Mouse (Mus musculus) midbrain, embryonic 12.5 days (tissue): Measurements from ENCODE around the gene Xrn2. TPM values are rescaled to one million over a fixed set of nuclear protein-coding genes. Genes with fewer than 3 reads are reported as not detected.
"Not testable (repeated sequence)": the region's sequence is repeated elsewhere in the genome, so short reads cannot be mapped to it uniquely, and the experiment has no call there.

Experiments
- ATAC-seq: fragments of 200-750 bp; cut with Nextera tagmentation; 2 replicates; pipeline ENCODE4 v1.8.0; 2017; ENCODE audit warnings: low read depth, moderate TSS enrichment, moderate library complexity; ENCODE audit not compliant: low FRiP score
- H3K27ac ChIP-seq: fragments of 300-500 bp; sonication (generic); replicated peaks from 2 replicates; pipeline ENCODE4 v1.5.1; 2016; ENCODE audit warnings: mild to moderate bottlenecking
- H3K27me3 ChIP-seq: fragments of 300-500 bp; sonication (generic); 2 replicates; pipeline ENCODE4 v1.6.1; 2016; ENCODE audit warnings: mild to moderate bottlenecking
- H3K36me3 ChIP-seq: fragments of 300-500 bp; sonication (generic); 2 replicates; pipeline ENCODE4 v1.6.1; 2016
- H3K4me1 ChIP-seq: fragments of 300-500 bp; sonication (generic); 2 replicates; pipeline ENCODE4 v1.6.1; 2016
- H3K4me2 ChIP-seq: fragments of 300-500 bp; sonication (generic); replicated peaks from 2 replicates; pipeline ENCODE4 v1.6.1; 2016; ENCODE audit warnings: mild to moderate bottlenecking, moderate library complexity
- H3K4me3 ChIP-seq: fragments of 300-500 bp; sonication (generic); 2 replicates; pipeline ENCODE4 v1.5.1; 2016; ENCODE audit warnings: mild to moderate bottlenecking
- H3K9ac ChIP-seq: fragments of 300-500 bp; sonication (generic); replicated peaks from 2 replicates; pipeline ENCODE4 v1.6.1; 2016; ENCODE audit warnings: mild to moderate bottlenecking, moderate library complexity
- H3K9me3 ChIP-seq: fragments of 300-500 bp; sonication (generic); 2 replicates; pipeline ENCODE4 v1.6.1; 2016; ENCODE audit warnings: mild to moderate bottlenecking
- WGBS: fragments of 180-500 bp; shearing (Covaris S2); methylation state at CpG from one replicate; pipeline ENCODE4 v1.1.7; 2016; 5-methylcytosine and 5-hydroxymethylcytosine counted together
- polyA plus RNA-seq: library from polyadenylated mRNA; unstranded; fragments of >200 nt; fragmentation: Nextera tagmentation; extraction: Ambion mirVana; gene quantifications from 2 replicates; pipeline ENCODE4 v1.2.1, GENCODE M21; 2016

Gene Xrn2
- polyA plus RNA-seq, 1 experiment from 2014 or later, result 91.3 TPM

- no peak for ATAC-seq
- Histone ChIP-seq H3K36me3 (no peaks in the 10 kb centered on the region; the same call in 1 of the 2 replicates), H3K27me3 (no peaks in the 10 kb centered on the region), H3K4me2 (peak overlapping the region; percentile 63), H3K4me1 (peaks cover 26% of the 10 kb centered on the region), H3K4me3 (peak overlapping the region; percentile 89), H3K9ac (peak overlapping the region; percentile 85), H3K9me3 (no peaks in the 10 kb centered on the region), H3K27ac (peak overlapping the region; percentile 98)
- 51% methylated on average over 7 of the region's 7 CpGs for WGBS
These were observed 614 bp upstream of the Xrn2 start for GRCm38 (mm10) chr2:147012141-147012622.

GRCm38 (mm10) chr2:147013194-147013969 is 586 bp downstream of the Xrn2 start:
- under 1% methylated on average over 51 of the region's 59 CpGs for WGBS
- Histone ChIP-seq H3K9me3 (no peaks in the 10 kb centered on the region), H3K4me3 (peak overlapping the region; percentile 89), H3K9ac (peak overlapping the region; percentile 85), H3K4me1 (peaks cover 26% of the 10 kb centered on the region), H3K27me3 (no peaks in the 10 kb centered on the region), H3K27ac (peak overlapping the region; percentile 98), H3K36me3 (no peaks in the 10 kb centered on the region; the same call in 1 of the 2 replicates), H3K4me2 (peak overlapping the region; percentile 63)
- peak; percentile 96 for ATAC-seq

DNA sequence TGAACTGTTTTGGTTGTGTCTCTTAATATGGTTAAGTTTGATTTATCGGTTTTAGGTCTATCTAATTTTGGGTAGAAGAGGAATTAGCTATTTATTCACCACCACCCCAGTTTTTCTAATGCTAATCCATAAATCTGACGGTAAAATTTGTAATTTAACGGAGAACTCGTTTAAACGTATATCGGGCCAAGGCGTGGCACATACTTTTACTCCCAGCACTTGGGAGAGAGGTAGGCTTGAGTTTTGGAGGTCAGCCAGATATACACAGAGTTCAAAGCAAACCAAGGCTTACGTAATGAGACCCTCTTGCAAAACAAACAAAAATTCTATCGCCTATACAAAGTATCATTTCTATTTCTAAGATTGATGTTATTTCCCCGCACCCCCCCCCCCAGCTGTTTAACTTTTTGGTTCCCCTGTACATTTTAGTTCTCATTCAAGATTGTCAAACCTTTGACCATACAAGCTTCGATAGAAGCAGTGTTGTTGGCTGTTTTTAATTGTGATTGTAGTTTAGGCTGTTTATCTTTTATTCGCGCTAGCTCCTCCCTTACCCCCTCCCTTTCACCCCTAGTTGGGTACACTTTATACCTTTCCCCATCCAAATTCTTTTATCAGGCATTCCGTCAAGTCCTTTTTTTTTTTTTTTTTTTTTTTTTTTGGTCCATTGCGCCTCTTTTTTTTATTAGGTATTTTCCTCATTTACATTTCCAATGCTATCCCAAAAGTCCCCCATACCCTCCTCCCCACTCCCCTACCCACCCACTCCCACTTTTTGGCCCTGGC is 1.5 kb downstream of the Xrn2 start:
- WGBS, result 30% methylated on average over 14 of the region's 15 CpGs
- Histone ChIP-seq H3K9ac (peak overlapping the region; percentile 85), H3K4me2 (peak overlapping the region; percentile 63), H3K4me1 (peaks cover 26% of the 10 kb centered on the region), H3K27me3 (no peaks in the 10 kb centered on the region), H3K27ac (no peak overlapping the region; the same call in 1 of the 2 replicates), H3K4me3 (peak overlapping the region; percentile 89), H3K36me3 (no peaks in the 10 kb centered on the region; the same call in 1 of the 2 replicates), H3K9me3 (no peaks in the 10 kb centered on the region)
- ATAC-seq, result no peak

- H3K27me3 ChIP-seq, H3K9me3 ChIP-seq, H3K4me1 ChIP-seq, H3K4me2 ChIP-seq, H3K27ac ChIP-seq, H3K4me3 ChIP-seq, H3K9ac ChIP-seq, ATAC-seq: not testable (repeated sequence)
- 94% methylated on average over 1 of the region's 1 CpGs for WGBS
- peaks cover 14% of the 10 kb centered on the region for H3K36me3 ChIP-seq
These were observed 9.2 kb downstream of the Xrn2 start for GRCm38 (mm10) chr2:147022041-147022440.

DNA sequence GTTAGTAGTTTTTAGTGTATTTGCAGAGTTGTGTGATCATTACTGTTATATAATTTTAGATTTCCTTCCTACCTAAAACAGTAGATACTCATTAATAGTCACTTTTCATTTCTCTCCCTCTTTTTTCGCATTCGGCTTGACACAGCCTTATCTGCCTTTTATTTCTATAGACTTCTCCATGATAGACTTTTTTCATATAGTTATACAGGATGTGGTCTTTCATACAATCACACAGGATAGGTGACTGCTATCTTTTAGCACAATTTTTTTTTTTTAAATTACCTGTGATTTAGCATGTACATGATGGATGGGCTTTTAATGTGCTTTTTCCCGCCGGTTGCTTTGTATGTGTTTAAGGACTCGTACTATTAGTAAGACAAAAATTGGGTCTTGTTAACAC is 10.3 kb downstream of the Xrn2 start:
- ATAC-seq, result no peak
- H3K4me1 ChIP-seq, result no peaks in the 10 kb centered on the region
- 95% methylated on average over 5 of the region's 5 CpGs for WGBS

DNA sequence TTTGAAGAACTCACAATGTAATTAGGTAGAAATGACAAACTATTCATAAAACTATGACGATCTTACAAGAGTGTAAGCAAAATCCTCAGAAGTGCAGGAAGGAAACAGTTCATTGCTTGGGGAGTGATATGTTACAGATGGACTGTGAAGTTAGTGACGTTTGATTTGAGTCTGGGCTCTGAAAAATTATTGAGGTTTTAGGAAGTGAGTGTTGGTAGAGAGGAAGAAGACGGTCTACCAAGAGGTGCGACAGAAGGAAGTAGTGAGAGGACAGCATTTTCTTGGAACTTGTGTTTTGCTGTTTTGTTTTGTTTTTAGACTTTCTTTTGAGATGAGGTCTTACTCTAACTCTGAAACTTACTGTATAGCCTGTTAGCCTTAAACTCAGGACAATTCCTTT is 10.8 kb downstream of the Xrn2 start:
- no peaks in the 10 kb centered on the region for H3K4me1 ChIP-seq
- H3K9ac ChIP-seq, result no peak overlapping the region
- H3K4me3 ChIP-seq, result no peak overlapping the region
- H3K4me2 ChIP-seq, result no peak overlapping the region
- WGBS, result 95% methylated on average over 4 of the region's 4 CpGs
- H3K9me3 ChIP-seq, result no peaks in the 10 kb centered on the region
- H3K27ac ChIP-seq, result no peak overlapping the region
- no peaks in the 10 kb centered on the region for H3K27me3 ChIP-seq
- no peak for ATAC-seq
- H3K36me3 ChIP-seq, result peaks cover 27% of the 10 kb centered on the region

More for the DNA sequence above, 10.3 kb downstream of the Xrn2 start:
- H3K4me3 ChIP-seq, result no peak overlapping the region
- H3K27ac ChIP-seq, result no peak overlapping the region
- no peaks in the 10 kb centered on the region for H3K27me3 ChIP-seq
- H3K9ac ChIP-seq, result no peak overlapping the region
- H3K9me3 ChIP-seq, result no peaks in the 10 kb centered on the region
- no peak overlapping the region for H3K4me2 ChIP-seq
- peaks cover 24% of the 10 kb centered on the region for H3K36me3 ChIP-seq

- peaks cover 55% of the 10 kb centered on the region for H3K36me3 ChIP-seq
- no peak overlapping the region for H3K27ac ChIP-seq
- 63% methylated on average over 2 of the region's 2 CpGs for WGBS
- H3K4me1 ChIP-seq, result no peaks in the 10 kb centered on the region
- no peak overlapping the region for H3K4me2 ChIP-seq
- no peak for ATAC-seq
- H3K9ac ChIP-seq, result no peak overlapping the region
- no peak overlapping the region for H3K4me3 ChIP-seq
- H3K9me3 ChIP-seq, result no peaks in the 10 kb centered on the region
- H3K27me3 ChIP-seq, result no peaks in the 10 kb centered on the region
These were observed 20.3 kb downstream of the Xrn2 start for GRCm38 (mm10) chr2:147033065-147033464.

- Histone ChIP-seq H3K4me2 (no peak overlapping the region), H3K9ac (no peak overlapping the region), H3K4me3 (no peak overlapping the region), H3K36me3 (peaks cover 43% of the 10 kb centered on the region), H3K27ac (no peak overlapping the region), H3K4me1 (no peaks in the 10 kb centered on the region), H3K27me3 (no peaks in the 10 kb centered on the region), H3K9me3 (no peaks in the 10 kb centered on the region)
- 95% methylated on average over 2 of the region's 2 CpGs for WGBS
- ATAC-seq, result no peak
These were observed 23.1 kb downstream of the Xrn2 start for GRCm38 (mm10) chr2:147035864-147036263.

DNA sequence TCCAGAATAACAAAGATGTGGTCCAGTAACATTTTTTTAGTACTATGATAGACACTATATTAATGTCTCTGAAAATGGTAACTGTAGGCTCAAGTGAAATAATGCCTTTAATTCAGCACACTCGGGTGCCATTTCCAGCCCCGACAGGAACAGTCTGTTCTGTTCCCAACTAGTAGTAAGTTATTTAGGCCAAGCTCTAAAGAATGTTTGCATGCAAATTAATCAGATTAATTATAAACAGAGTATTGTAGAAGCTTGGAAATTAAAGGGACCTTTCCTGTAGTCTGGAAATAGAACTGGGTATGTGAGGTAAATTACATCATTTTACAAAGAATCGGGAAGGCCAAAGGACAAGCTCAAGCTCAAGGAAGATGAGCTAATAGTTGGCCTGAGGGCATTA is 34.3 kb downstream of the Xrn2 start:
- ATAC-seq, result no peak
- Histone ChIP-seq H3K36me3 (peaks cover 54% of the 10 kb centered on the region), H3K4me1 (no peaks in the 10 kb centered on the region), H3K9me3 (no peaks in the 10 kb centered on the region), H3K27me3 (no peaks in the 10 kb centered on the region), H3K4me2 (no peak overlapping the region), H3K4me3 (no peak overlapping the region), H3K27ac (no peak overlapping the region), H3K9ac (no peak overlapping the region)
- 96% methylated on average over 3 of the region's 3 CpGs for WGBS

DNA sequence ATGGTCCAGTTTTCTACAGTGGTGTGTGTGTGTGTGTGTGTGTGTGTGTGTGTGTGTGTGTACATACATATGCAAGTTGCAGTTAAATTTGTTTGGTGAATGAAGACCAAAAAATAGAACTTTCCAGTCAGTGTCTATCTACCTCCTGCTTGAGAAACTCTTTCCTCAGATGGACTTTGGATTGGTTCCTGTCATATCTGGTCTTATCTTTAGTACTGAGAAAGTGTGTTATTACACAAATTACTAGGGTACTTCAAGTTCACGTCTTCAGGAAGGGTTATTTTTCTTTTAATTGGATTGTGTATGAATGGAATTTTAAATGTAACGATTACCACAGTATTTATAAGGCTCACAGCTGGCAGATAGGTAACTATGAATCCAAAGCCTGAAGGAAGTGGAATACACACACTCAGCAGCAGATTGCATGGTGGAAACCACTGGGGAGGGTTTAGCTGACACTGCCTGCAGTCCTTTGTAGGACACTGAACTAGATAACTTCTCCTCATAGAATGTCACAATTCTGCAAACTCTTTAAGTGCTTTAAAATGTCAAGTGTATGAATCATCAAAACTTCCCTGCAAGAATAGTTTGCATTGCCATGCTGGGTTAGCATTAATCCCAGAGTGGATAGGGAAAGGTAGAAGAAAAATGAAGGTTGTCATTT is 40.6 kb downstream of the Xrn2 start:
- H3K4me2 ChIP-seq, result no peak overlapping the region
- peaks cover 49% of the 10 kb centered on the region for H3K36me3 ChIP-seq
- WGBS, result 89% methylated on average over 2 of the region's 2 CpGs

GRCm38 (mm10) chr2:147067480-147068246 is 54.9 kb downstream of the Xrn2 start:
- Histone ChIP-seq H3K4me3 (no peak overlapping the region), H3K36me3 (peaks cover 19% of the 10 kb centered on the region), H3K27me3 (no peaks in the 10 kb centered on the region), H3K4me2 (no peak overlapping the region), H3K9ac (no peak overlapping the region), H3K27ac (no peak overlapping the region), H3K4me1 (peaks cover 10% of the 10 kb centered on the region; the same call in 1 of the 2 replicates), H3K9me3 (no peaks in the 10 kb centered on the region)
- ATAC-seq, result no peak
- 91% methylated on average over 1 of the region's 1 CpGs for WGBS

More for the DNA sequence above, 40.6 kb downstream of the Xrn2 start:
- Histone ChIP-seq H3K27ac (no peak overlapping the region), H3K9me3 (no peaks in the 10 kb centered on the region), H3K4me3 (no peak overlapping the region), H3K9ac (no peak overlapping the region), H3K27me3 (no peaks in the 10 kb centered on the region), H3K4me1 (no peaks in the 10 kb centered on the region)
- ATAC-seq, result no peak
